Mouse (Mus musculus) testis, adult 2 months (tissue): ENCODE measurements around the gene Pik3ap1. TPM values are rescaled to one million over a fixed set of nuclear protein-coding genes. Genes with fewer than 3 reads are reported as not detected.

ENCODE experiments used
- H3K27ac ChIP-seq: fragments of 200-500 bp; 2 replicates; pipeline ENCODE4 v1.5.1; 2012; ENCODE audit warnings: low read depth, low read length; ENCODE audit not compliant: control insufficient read depth, insufficient read depth
- H3K27me3 ChIP-seq: fragments of 200-500 bp; 2 replicates; pipeline ENCODE4 v1.6.1; 2012; ENCODE audit warnings: mild to moderate bottlenecking, low read length, moderate library complexity; ENCODE audit not compliant: control insufficient read depth, insufficient read depth
- H3K36me3 ChIP-seq: fragments of 200-500 bp; 2 replicates; pipeline ENCODE4 v1.6.1; 2012; ENCODE audit warnings: mild to moderate bottlenecking, low read length; ENCODE audit not compliant: control insufficient read depth, insufficient read depth
- H3K4me1 ChIP-seq: fragments of 200-500 bp; 2 replicates; pipeline ENCODE4 v1.6.1; 2012; ENCODE audit warnings: low read length; ENCODE audit not compliant: control insufficient read depth, insufficient read depth
- H3K4me3 ChIP-seq: fragments of 200-500 bp; 2 replicates; pipeline ENCODE4 v1.5.1; 2012; ENCODE audit warnings: low read depth, mild to moderate bottlenecking, low read length, moderate library complexity, mixed read lengths; ENCODE audit not compliant: control insufficient read depth
- CTCF ChIP-seq: fragments of 200-500 bp; IDR thresholded peaks from 2 replicates; pipeline ENCODE4 v1.5.1; 2012; ENCODE audit warnings: low read depth, mild to moderate bottlenecking, inconsistent platforms, low read length, moderate library complexity; ENCODE audit not compliant: control insufficient read depth, insufficient read depth, insufficient replicate concordance
- POLR2A ChIP-seq: fragments of 200-500 bp; IDR thresholded peaks from 2 replicates; pipeline ENCODE4 v1.6.1; 2012; ENCODE audit warnings: low read depth, mild to moderate bottlenecking, inconsistent platforms, low read length, moderate library complexity; ENCODE audit not compliant: control insufficient read depth
- polyA plus RNA-seq: library from polyadenylated mRNA; depleted of rRNA; stranded (reverse); fragments of >200 nt; gene quantifications from 2 replicates; pipeline ENCODE4 v1.2.3, GENCODE M21; 2012

The Pik3ap1 gene
- polyA plus RNA-seq, 1 experiment = 1.6 TPM

DNA sequence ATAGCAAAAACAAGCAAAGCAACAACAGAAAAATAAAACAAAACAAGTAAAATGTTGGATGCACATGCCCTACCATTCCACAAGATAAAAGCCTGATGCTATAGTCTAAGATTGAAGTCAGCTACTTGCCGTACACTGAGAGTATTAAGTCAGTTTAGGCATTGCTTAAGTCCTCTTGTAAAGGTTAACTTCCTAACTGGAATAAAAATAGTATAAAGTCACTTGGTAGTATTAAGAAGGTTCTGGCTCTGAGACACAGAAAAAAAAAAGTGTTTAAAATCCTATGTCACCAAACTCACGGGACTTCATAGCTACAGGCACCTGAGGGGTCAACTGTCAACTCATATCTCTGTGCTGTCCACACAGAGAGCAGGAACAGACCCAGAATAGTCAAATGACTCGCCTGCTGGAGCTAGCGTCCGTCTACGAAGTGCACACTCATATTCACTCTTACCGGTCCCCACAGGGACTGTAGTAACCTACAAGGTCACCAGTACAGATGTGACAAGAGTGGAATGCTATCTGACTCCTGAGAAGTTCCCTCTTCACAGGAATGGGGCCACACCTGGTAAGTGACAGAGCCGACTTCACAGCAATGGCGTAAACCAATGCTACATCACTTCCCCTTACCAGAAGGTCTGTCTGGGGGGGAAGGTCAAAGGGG lies 17.9 kb downstream of the Pik3ap1 start:
- no peaks in the 10 kb centered on the region for H3K36me3 ChIP-seq
- TF ChIP-seq POLR2A (no peak), CTCF (no peak)
- H3K4me1 ChIP-seq = no peaks in the 10 kb centered on the region
- H3K27ac ChIP-seq = no peak overlapping the region
- H3K4me3 ChIP-seq = no peak overlapping the region
- no peaks in the 10 kb centered on the region for H3K27me3 ChIP-seq

- Histone ChIP-seq H3K27ac (no peak overlapping the region), H3K4me1 (no peaks in the 10 kb centered on the region), H3K36me3 (no peaks in the 10 kb centered on the region), H3K27me3 (no peaks in the 10 kb centered on the region), H3K4me3 (no peak overlapping the region)
- no peak for TF ChIP-seq POLR2A
- TF ChIP-seq CTCF = no peak
Observed at GRCm38 (mm10) chr19:41366192-41366853, 18.6 kb downstream of the Pik3ap1 start.

DNA sequence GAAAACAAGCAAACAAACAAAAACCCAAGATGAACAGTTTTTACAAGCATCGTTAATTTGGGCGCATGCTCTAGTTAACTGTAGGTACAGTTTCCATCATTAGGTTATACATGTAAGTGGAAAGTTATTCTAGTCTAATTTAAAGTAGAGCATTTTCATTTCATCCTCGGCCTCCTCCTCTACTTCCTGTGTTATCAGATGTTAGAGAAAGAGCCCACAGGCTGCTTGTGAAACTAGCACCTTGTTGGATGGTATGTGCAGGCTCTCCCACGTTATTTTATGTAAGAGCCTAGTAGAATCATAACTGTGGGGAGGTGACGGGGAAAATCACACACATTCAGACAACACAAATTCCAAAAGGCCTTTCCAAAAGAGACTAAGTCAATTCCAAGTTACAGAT lies 19.3 kb downstream of the Pik3ap1 start:
- no peaks in the 10 kb centered on the region for H3K36me3 ChIP-seq
- no peaks in the 10 kb centered on the region for H3K27me3 ChIP-seq
- H3K4me1 ChIP-seq = no peaks in the 10 kb centered on the region
- TF ChIP-seq POLR2A (no peak), CTCF (no peak)
- H3K4me3 ChIP-seq = no peak overlapping the region
- H3K27ac ChIP-seq = no peak overlapping the region

DNA sequence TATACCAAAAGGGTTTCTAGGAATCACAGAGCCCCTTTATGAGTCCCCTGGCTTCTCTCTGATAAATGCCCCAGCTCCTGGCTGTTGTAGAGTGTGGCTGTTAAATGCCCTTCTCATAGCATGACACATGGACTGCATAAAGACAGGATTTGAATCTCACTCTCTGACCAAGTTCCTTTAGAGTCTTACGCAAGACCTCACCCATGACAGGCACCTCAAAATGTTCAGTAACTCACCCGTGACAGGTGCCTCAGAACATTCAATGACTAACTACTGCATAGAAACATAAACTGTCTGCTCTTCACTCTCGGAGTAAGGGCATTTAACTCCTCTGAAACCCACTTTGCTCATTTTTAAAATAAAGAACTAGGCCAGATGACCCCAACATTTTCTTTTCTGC lies 20.4 kb downstream of the Pik3ap1 start:
- no peaks in the 10 kb centered on the region for H3K36me3 ChIP-seq
- no peaks in the 10 kb centered on the region for H3K4me1 ChIP-seq
- H3K27me3 ChIP-seq = no peaks in the 10 kb centered on the region
- no peak overlapping the region for H3K27ac ChIP-seq
- no peak for TF ChIP-seq POLR2A
- no peak for TF ChIP-seq CTCF
- no peak overlapping the region for H3K4me3 ChIP-seq

GRCm38 (mm10) chr19:41362963-41363362 lies 21.9 kb downstream of the Pik3ap1 start:
- Histone ChIP-seq H3K4me1 (no peaks in the 10 kb centered on the region), H3K36me3 (no peaks in the 10 kb centered on the region), H3K27me3 (no peaks in the 10 kb centered on the region), H3K27ac (no peak overlapping the region), H3K4me3 (no peak overlapping the region)
- TF ChIP-seq CTCF = no peak
- no peak for TF ChIP-seq POLR2A

- no peak overlapping the region for H3K27ac ChIP-seq
- H3K4me3 ChIP-seq = no peak overlapping the region
- H3K4me1 ChIP-seq = no peaks in the 10 kb centered on the region
- no peaks in the 10 kb centered on the region for H3K36me3 ChIP-seq
- no peaks in the 10 kb centered on the region for H3K27me3 ChIP-seq
- TF ChIP-seq POLR2A = no peak
- TF ChIP-seq CTCF = no peak
Observed at GRCm38 (mm10) chr19:41360459-41360858, 24.4 kb downstream of the Pik3ap1 start.

DNA sequence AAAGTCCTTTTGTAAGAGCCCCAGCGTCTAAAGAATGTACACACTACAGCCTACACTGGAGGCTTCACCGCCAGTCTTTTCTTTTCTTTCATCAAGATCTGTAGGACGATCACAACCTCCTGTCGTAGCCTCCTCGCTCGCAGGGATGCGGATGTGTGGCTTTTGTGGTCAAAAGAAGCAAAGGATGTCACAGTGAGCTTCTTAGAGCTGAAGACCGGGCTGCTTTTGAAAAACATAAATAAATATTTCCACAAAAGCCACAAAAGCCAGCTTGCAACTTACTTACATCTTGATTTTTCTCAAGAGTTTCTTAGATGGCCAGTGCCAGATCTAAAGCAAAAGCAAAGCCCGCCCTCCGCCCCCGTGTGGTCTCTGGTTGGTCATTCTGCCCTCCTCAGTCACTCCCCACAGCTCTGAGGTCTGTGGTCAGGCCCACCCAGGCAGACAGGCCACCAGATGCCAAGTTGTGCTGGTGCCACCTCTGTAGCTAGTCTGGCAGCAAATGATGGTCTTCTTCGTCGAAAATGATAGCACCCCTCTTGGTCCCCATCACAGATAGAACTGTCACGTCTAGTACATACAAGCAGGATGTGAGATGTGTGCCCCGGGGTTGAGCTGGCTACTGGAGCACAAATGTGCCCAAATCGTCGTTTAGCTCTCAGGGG lies 30.5 kb downstream of the Pik3ap1 start:
- TF ChIP-seq CTCF (no peak), POLR2A (no peak)
- H3K4me1 ChIP-seq = no peaks in the 10 kb centered on the region
- H3K27ac ChIP-seq = no peak overlapping the region
- H3K27me3 ChIP-seq = no peaks in the 10 kb centered on the region
- H3K4me3 ChIP-seq = no peak overlapping the region
- H3K36me3 ChIP-seq = no peaks in the 10 kb centered on the region
